Mouse (Mus musculus): ENCODE results near the gene Hist1h4n. TPM values are rescaled to one million over a fixed set of nuclear protein-coding genes. Genes with fewer than 3 reads are reported as not detected.
"Not testable (repeated sequence)": the region's sequence is repeated elsewhere in the genome, so short reads cannot be mapped to it uniquely, and the experiment has no call there.

Hist1h4n gene
- 11.8 and 15.0 TPM in 2 replicates for polyA plus RNA-seq (2014; fragmentation: Nextera tagmentation; extraction: Ambion mirVana)

DNA sequence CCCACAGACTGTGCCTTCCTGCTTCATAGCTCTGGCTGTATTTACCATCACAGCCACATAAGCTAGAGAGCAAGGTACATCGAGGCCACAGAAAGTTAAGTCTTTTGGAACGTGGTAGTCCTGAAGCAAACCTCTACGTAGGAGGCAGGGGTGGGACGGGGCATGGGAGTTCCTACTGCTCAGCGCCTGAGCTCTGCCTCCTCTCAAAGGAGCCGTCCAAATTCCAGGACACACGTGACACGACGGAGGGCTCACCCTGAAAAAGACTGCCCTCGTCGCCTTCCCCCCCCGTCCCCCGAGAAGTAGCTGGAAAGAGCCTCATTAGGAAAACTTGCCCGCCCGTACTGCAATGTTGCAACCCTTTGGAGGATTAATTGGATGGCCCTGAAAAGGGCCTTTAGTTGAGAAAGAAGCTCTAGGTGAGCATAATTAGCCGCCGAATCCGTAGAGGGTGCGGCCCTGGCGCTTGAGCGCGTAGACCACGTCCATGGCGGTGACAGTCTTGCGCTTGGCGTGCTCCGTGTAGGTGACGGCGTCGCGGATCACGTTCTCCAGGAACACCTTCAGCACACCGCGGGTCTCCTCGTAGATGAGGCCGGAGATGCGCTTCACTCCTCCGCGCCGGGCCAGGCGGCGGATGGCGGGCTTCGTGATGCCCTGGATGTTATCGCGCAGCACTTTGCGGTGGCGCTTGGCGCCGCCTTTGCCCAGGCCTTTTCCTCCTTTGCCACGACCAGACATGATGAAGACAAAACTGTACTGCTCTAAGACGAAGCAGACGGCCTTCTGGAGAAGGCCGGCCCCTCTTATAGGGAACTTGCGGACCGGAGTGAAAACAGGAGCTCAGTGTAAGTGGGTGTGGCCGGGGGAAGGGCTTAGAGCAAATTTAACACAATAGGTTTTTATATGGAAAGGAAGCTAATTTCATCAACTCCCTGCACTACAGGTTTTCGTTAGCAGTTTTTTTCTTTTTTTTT, at the start of gene Hist1h4n:
TSS of gene Hist1h4n (minus strand) at position 779 of the 977 bp plus-strand sequence.
- not testable (repeated sequence) for H3K36me3 ChIP-seq (ENCODE audit: control insufficient read depth, insufficient read depth, low read length); H3K27ac ChIP-seq (replicated peaks; ENCODE audit: low read depth, low read length); H3K4me2 ChIP-seq (ENCODE audit: low read depth, severe bottlenecking); H3K9me3 ChIP-seq (ENCODE audit: control insufficient read depth, low read length); DNase-seq (ENCODE audit: low spot score); H3K4me3 ChIP-seq (ENCODE audit: low read depth, low read length); H3K9ac ChIP-seq (ENCODE audit: low read length); H3K27me3 ChIP-seq (ENCODE audit: control insufficient read depth, insufficient read depth, low read length); H3K4me1 ChIP-seq (ENCODE audit: control insufficient read depth, insufficient read depth, low read length)
- ATAC-seq (ENCODE audit: insufficient number of reproducible peaks, low FRiP score, low TSS enrichment, low read depth) = peak; percentile 86
- under 1% methylated on average over 18 of the region's 58 CpGs for WGBS

DNA sequence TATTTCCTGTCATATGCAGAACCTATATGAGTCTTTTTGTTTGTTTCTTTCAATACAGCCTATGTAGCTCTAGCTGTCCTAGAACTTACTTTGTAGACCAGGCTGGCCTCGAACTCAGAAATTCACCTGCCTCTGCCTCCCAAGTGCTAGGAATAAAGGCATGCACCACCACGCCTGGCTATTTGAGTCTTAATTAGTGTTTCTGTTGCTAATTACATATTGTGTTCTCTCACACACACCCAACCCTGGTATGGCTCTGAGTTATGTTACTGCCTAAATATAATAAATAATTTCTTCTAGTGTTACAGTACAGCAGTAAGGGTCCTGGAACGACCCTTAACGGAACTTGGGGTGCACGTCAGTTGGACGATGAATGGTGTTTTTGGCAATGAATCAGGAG, 48.7 kb upstream of the Hist1h4n start:
- Histone ChIP-seq H3K4me2 (ENCODE audit: low read depth, severe bottlenecking) (no peak overlapping the region), H3K27me3 (ENCODE audit: control insufficient read depth, insufficient read depth, low read length) (no peaks in the 10 kb centered on the region), H3K27ac (replicated peaks; ENCODE audit: low read depth, low read length) (no peak overlapping the region), H3K9me3 (ENCODE audit: control insufficient read depth, low read length) (no peaks in the 10 kb centered on the region), H3K9ac (ENCODE audit: low read length) (no peak overlapping the region), H3K4me1 (ENCODE audit: control insufficient read depth, insufficient read depth, low read length) (no peaks in the 10 kb centered on the region), H3K4me3 (ENCODE audit: low read depth, low read length) (no peak overlapping the region), H3K36me3 (ENCODE audit: control insufficient read depth, insufficient read depth, low read length) (no peaks in the 10 kb centered on the region)
- WGBS = 90% methylated on average over 6 of the region's 6 CpGs
- DNase-seq (ENCODE audit: low spot score) (no peak), ATAC-seq (ENCODE audit: insufficient number of reproducible peaks, low FRiP score, low TSS enrichment, low read depth) (no peak)

DNA sequence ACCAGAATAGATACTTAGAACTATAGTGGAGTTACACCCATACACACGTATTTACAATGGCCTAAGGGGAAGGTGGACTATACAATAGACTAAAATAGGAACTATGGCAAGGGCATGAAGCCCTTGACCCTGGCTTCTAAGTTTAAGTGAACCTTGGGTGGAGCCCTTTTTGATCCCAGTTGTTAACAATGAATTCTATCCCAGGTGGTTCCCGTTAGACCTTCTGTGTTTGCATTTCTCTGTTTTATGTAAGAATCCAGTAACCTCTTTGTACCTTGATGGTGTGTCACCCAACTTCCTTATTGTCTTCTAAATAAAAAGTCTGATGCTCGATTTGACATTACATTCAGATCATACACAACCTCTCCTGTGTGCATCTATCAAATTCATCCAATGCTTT, 33.5 kb upstream of the Hist1h4n start:
- H3K9me3 ChIP-seq (ENCODE audit: control insufficient read depth, low read length); DNase-seq (ENCODE audit: low spot score); ATAC-seq (ENCODE audit: insufficient number of reproducible peaks, low FRiP score, low TSS enrichment, low read depth); H3K27ac ChIP-seq (replicated peaks; ENCODE audit: low read depth, low read length); H3K9ac ChIP-seq (ENCODE audit: low read length); H3K36me3 ChIP-seq (ENCODE audit: control insufficient read depth, insufficient read depth, low read length); H3K4me2 ChIP-seq (ENCODE audit: low read depth, severe bottlenecking); H3K27me3 ChIP-seq (ENCODE audit: control insufficient read depth, insufficient read depth, low read length); H3K4me1 ChIP-seq (ENCODE audit: control insufficient read depth, insufficient read depth, low read length); H3K4me3 ChIP-seq (ENCODE audit: low read depth, low read length): not testable (repeated sequence)
- 84% methylated on average over 3 of the region's 3 CpGs for WGBS

DNA sequence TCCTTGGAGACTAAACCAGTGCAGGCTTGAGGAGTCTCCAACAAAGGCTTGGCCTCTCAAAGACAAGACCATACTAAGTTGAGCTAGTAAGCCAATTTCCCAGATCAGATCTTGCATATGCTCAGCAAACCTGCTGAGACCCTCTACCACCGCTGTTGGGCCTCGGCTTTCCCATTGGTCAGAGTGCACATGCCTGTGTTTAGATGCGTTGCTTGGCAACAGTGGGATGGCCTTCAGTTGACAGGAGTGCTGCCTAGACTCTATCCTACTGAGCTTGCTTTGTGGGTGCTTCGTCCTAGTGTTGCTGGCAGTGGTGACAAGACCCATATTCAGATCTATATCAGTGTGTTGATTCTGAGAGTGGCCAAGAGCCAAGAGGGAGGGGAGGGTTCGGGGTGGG, 29.6 kb upstream of the Hist1h4n start:
- ATAC-seq (ENCODE audit: insufficient number of reproducible peaks, low FRiP score, low TSS enrichment, low read depth) (no peak), DNase-seq (ENCODE audit: low spot score) (no peak)
- Histone ChIP-seq H3K9me3 (ENCODE audit: control insufficient read depth, low read length) (no peaks in the 10 kb centered on the region), H3K36me3 (ENCODE audit: control insufficient read depth, insufficient read depth, low read length) (no peaks in the 10 kb centered on the region), H3K4me2 (ENCODE audit: low read depth, severe bottlenecking) (no peak overlapping the region), H3K9ac (ENCODE audit: low read length) (no peak overlapping the region), H3K4me3 (ENCODE audit: low read depth, low read length) (no peak overlapping the region), H3K27ac (replicated peaks; ENCODE audit: low read depth, low read length) (no peak overlapping the region), H3K4me1 (ENCODE audit: control insufficient read depth, insufficient read depth, low read length) (no peaks in the 10 kb centered on the region), H3K27me3 (ENCODE audit: control insufficient read depth, insufficient read depth, low read length) (no peaks in the 10 kb centered on the region)
- WGBS = 13% methylated on average over 5 of the region's 5 CpGs

DNA sequence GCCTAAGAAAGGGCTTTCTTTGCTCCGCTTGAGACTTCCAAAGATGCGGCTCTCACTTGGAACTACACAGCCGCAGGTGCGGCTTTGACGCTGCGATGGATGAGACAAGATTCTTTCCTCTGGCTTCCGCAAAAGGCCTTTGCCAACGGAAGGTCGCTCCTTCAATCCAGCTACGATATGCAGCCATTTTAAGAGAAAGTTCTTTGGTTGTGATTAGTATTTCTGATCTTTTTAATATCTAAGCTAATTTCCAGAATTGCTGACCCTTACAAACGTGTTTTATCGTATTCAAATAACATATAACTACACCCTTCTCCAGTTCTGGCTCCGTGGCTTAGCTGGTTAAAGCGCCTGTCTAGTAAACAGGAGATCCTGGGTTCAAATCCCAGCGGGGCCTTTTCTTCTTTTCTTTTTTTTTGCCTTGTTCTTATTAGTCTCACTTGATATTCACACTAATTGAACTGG, 23.7 kb upstream of the Hist1h4n start:
- Histone ChIP-seq H3K9me3 (ENCODE audit: control insufficient read depth, low read length) (no peaks in the 10 kb centered on the region), H3K4me2 (ENCODE audit: low read depth, severe bottlenecking) (peak overlapping the region; percentile 26), H3K27ac (replicated peaks; ENCODE audit: low read depth, low read length) (no peak overlapping the region), H3K9ac (ENCODE audit: low read length) (no peak overlapping the region), H3K4me3 (ENCODE audit: low read depth, low read length) (peak overlapping the region; percentile 32), H3K27me3 (ENCODE audit: control insufficient read depth, insufficient read depth, low read length) (no peaks in the 10 kb centered on the region), H3K36me3 (ENCODE audit: control insufficient read depth, insufficient read depth, low read length) (no peaks in the 10 kb centered on the region), H3K4me1 (ENCODE audit: control insufficient read depth, insufficient read depth, low read length) (no peaks in the 10 kb centered on the region)
- DNase-seq (ENCODE audit: low spot score) (peak; percentile 74), ATAC-seq (ENCODE audit: insufficient number of reproducible peaks, low FRiP score, low TSS enrichment, low read depth) (no peak)
- WGBS = under 1% methylated on average over 15 of the region's 15 CpGs

DNA sequence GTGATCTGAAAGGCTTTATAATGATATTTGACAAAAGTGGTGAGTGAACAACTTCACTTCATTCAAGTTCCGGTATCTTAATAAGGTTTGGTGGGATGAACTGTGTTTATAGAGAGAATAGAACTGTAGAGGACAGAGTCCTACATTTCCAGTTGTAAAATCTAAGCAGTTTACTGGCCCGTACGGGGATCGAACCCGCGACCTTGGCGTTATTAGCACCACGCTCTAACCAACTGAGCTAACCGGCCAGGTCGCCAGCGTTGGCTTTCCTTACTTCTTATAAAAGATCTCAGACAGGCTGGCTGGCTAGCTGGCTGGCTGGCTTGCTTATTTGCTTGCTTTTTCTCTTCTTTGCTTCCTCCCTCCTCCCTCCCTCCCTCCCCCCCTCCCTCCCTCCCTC, 23.1 kb upstream of the Hist1h4n start:
- H3K9ac ChIP-seq (ENCODE audit: low read length) = no peak overlapping the region
- DNase-seq (ENCODE audit: low spot score) (peak; percentile 92), ATAC-seq (ENCODE audit: insufficient number of reproducible peaks, low FRiP score, low TSS enrichment, low read depth) (no peak)
- peak overlapping the region; percentile 32 for H3K4me3 ChIP-seq (ENCODE audit: low read depth, low read length)
- no peaks in the 10 kb centered on the region for H3K4me1 ChIP-seq (ENCODE audit: control insufficient read depth, insufficient read depth, low read length)
- no peaks in the 10 kb centered on the region for H3K36me3 ChIP-seq (ENCODE audit: control insufficient read depth, insufficient read depth, low read length)
- no peaks in the 10 kb centered on the region for H3K9me3 ChIP-seq (ENCODE audit: control insufficient read depth, low read length)
- H3K27me3 ChIP-seq (ENCODE audit: control insufficient read depth, insufficient read depth, low read length) = no peaks in the 10 kb centered on the region
- H3K27ac ChIP-seq (replicated peaks; ENCODE audit: low read depth, low read length) = no peak overlapping the region
- 1% methylated on average over 11 of the region's 11 CpGs for WGBS
- H3K4me2 ChIP-seq (ENCODE audit: low read depth, severe bottlenecking) = peak overlapping the region; percentile 26; the same call in 1 of the 2 replicates

DNA sequence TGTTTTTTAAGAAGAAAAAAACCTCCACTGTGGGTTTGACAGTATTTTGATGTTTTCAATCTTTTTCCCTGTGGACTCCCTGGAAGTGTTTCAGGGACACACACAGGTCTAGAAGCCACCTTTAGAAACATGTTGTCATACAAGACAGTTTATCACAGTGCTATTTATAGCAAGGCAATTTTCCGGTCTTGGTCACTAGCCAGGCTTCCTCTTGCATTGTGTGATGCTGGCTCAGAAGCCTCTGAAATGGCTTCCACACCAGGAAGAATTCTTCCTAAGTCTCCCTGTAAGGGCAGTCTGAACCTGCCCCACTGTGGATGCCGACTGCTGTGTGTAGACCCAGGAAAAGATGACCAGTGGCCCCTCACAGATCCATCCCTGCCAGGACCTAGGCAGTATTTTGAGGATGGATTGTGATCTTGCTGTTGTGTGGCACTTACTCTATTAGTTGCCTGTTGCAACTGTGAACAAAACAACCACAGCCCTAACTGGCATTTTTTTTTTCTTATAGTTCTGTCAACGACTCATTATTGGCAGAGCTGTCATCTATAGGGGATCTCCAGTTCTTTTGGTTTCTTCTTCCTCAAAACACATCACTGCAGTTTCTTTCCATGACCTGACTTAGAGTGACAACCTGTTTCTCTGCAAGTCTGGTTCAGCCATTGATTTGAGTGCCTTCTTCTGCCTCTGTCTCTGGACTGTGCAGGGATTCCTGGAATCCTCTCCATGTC, 20.4 kb upstream of the Hist1h4n start:
- Histone ChIP-seq H3K9ac (ENCODE audit: low read length) (no peak overlapping the region), H3K4me3 (ENCODE audit: low read depth, low read length) (no peak overlapping the region), H3K4me2 (ENCODE audit: low read depth, severe bottlenecking) (no peak overlapping the region), H3K27ac (replicated peaks; ENCODE audit: low read depth, low read length) (no peak overlapping the region), H3K4me1 (ENCODE audit: control insufficient read depth, insufficient read depth, low read length) (no peaks in the 10 kb centered on the region), H3K27me3 (ENCODE audit: control insufficient read depth, insufficient read depth, low read length) (no peaks in the 10 kb centered on the region), H3K9me3 (ENCODE audit: control insufficient read depth, low read length) (no peaks in the 10 kb centered on the region), H3K36me3 (ENCODE audit: control insufficient read depth, insufficient read depth, low read length) (no peaks in the 10 kb centered on the region)
- WGBS = 71% methylated on average over 3 of the region's 3 CpGs
- ATAC-seq (ENCODE audit: insufficient number of reproducible peaks, low FRiP score, low TSS enrichment, low read depth) (no peak), DNase-seq (ENCODE audit: low spot score) (no peak)

DNA sequence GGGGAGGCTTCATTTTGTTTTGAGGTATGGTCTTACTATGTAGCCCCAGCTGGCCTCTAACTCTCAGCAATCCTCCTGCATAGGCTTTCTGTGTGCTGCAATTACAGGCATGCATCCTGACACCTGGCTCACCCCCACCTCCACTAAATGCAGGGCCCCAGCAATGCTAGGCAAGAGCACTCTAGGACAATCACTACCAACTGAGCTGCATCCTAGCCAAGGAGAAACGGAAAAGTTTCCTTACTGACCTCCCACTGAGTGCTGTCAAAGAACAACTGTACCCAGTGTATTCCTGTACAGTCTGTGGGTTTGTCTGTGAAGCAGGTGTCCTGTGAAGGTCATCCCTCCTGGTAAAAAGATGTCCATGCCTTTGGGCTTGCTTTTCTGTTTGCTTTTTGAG, 18.7 kb upstream of the Hist1h4n start:
- not testable (repeated sequence) for H3K4me2 ChIP-seq (ENCODE audit: low read depth, severe bottlenecking); H3K9ac ChIP-seq (ENCODE audit: low read length); H3K4me3 ChIP-seq (ENCODE audit: low read depth, low read length); H3K36me3 ChIP-seq (ENCODE audit: control insufficient read depth, insufficient read depth, low read length); H3K4me1 ChIP-seq (ENCODE audit: control insufficient read depth, insufficient read depth, low read length); H3K9me3 ChIP-seq (ENCODE audit: control insufficient read depth, low read length); H3K27ac ChIP-seq (replicated peaks; ENCODE audit: low read depth, low read length); H3K27me3 ChIP-seq (ENCODE audit: control insufficient read depth, insufficient read depth, low read length); ATAC-seq (ENCODE audit: insufficient number of reproducible peaks, low FRiP score, low TSS enrichment, low read depth); DNase-seq (ENCODE audit: low spot score)
- 35% methylated on average over 1 of the region's 1 CpGs for WGBS
